Mouse (Mus musculus): Measurements from ENCODE around the gene Ing4. TPM values are rescaled to one million over a fixed set of nuclear protein-coding genes. Genes with fewer than 3 reads are reported as not detected.
"Not testable (repeated sequence)": the region's sequence is repeated elsewhere in the genome, so short reads cannot be mapped to it uniquely, and the experiment has no call there.

Ing4 gene
- total RNA-seq, 4 experiments from 2014 or later: 62.7 to 74.3 (median 72.6) TPM

- no peak for DNase-seq
Measured at GRCm38 (mm10) chr6:125042081-125042480, 2.5 kb downstream of the Ing4 start.

DNA sequence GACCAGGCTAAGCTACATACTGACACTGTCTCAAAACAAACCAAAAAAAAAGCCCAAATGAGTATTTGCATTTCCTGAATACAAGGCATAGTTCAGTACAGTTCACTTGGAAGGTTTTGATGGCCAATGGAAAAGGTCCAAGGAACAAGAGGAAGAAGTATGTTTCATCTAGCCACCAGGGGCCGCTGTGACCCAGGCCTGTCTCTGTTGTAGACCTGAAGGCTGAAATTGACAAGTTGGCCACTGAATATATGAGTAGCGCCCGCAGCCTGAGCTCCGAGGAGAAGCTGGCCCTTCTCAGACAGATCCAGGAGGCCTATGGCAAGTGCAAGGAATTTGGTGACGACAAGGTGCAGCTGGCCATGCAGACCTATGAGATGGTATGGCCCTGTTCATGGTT lies 7.1 kb downstream of the Ing4 start:
- peak; percentile 63 for DNase-seq

- DNase-seq: no peak
Measured at GRCm38 (mm10) chr6:125049678-125050077, 10.1 kb downstream of the Ing4 start, which contains the start of gene Acrbp. Gene Acrbp (plus strand): TSS chr6:125049689.

GRCm38 (mm10) chr6:125051237-125051636 lies 11.7 kb downstream of the Ing4 start:
- no peak for DNase-seq

GRCm38 (mm10) chr6:125061493-125061892 lies 21.9 kb downstream of the Ing4 start:
- DNase-seq: no peak

DNA sequence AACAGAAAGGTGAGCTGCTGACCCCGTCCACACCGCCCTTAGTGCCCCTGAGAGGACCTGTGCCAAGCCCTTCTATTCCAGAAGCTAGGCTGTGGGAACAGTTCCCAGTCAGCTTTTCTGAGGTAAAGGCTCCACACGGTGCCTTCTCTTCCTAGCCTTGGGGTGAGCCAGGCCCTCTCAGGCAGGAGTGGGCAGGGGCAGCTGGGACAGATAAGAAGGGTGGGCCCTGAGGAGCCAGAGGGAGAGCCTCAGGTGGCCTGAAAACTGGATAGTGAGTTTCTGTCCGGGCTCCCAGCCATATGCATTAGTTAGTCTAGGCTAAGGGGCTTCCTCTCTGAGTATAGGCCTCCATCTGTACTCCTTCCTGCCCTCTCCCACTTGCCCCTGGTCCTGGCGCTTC lies 23.0 kb downstream of the Ing4 start:
- no peak for DNase-seq

GRCm38 (mm10) chr6:125063906-125064305 lies 24.3 kb downstream of the Ing4 start:
- DNase-seq: no peak

DNA sequence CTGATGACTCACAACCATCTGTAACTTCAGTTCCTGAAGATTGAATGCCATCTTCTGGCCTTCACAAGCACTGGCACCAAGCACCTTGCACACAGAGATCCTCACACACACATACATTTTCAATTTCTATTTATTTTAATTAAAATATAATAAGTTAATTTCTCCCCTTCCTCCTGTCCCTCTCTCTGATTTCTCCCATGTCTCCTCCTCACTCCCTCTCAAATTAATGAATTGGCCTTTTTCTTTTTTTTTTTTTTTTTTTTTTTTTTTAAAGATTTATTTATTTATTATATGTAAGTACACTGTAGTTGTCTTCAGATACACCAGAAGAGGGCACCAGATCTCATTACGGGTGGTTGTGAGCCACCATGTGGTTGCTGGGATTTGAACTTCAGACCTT lies 25.7 kb downstream of the Ing4 start:
- DNase-seq: not testable (repeated sequence)

GRCm38 (mm10) chr6:125067571-125067995 lies 28.0 kb downstream of the Ing4 start, which contains the start of gene Lpar5:
Gene Lpar5 (plus strand): TSS chr6:125067920.
- DNase-seq: no peak

DNA sequence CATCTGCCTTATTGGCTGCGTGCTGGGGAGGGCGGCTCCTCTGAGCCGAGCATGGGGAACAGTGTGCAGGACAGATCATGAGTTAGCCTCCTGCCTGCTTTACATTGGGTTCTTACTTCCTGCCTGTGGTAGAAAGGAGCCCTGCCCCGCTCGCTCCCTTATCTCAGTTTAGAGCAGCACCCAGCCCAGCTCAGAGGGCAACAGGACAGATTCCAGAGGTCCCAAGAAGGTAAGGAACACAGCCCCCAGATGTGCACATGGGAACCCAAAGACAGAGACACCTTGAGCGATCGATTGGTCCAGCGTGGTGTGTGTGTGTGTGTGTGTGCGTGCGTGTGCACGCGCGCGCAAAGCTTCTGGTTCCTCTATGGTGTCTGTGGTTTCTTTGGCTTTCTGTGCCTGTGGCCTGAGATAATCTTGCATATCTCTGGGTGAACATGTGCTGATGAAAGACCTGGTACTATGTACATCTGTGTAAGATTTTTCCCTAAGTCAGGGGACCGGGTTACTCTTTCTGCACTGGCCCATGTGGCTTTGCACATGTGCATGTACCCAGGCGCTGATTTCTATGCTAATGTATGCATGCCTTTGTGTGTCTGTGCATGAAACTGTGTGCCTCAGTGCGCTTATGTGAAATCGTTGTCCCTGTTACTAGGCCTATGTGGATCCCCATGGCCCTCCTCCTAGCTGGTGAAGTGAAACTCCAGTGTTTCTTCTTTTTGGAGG lies 31.8 kb downstream of the Ing4 start:
- DNase-seq: no peak

DNA sequence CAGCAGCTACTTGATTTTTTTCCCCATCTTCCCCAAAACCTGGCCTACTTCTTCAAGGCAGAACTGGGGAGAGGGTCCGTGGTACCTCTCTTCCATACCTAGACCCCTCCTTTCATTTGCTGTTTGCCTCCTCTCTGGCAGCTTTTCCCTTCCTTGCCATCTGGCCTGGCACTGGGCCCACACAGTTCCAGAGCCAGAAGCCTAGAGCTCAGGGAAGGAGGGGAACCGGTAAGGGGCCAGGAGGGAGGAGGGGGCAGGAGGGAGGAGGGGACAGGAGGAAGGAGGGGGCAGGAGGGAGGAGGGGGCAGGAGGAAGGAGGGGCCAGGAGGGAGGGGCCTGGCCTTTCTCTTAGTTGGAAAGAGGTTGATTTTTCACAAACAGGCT lies 32.3 kb downstream of the Ing4 start:
- DNase-seq: no peak

- no peak for DNase-seq
Measured at GRCm38 (mm10) chr6:125073825-125074224, 34.3 kb downstream of the Ing4 start.

GRCm38 (mm10) chr6:125081394-125081793 lies 41.8 kb downstream of the Ing4 start:
- no peak for DNase-seq

GRCm38 (mm10) chr6:125081797-125082560 lies 42.4 kb downstream of the Ing4 start:
- peak; percentile 86 for DNase-seq

- no peak for DNase-seq
Measured at GRCm38 (mm10) chr6:125082801-125083386, 43.3 kb downstream of the Ing4 start.

DNA sequence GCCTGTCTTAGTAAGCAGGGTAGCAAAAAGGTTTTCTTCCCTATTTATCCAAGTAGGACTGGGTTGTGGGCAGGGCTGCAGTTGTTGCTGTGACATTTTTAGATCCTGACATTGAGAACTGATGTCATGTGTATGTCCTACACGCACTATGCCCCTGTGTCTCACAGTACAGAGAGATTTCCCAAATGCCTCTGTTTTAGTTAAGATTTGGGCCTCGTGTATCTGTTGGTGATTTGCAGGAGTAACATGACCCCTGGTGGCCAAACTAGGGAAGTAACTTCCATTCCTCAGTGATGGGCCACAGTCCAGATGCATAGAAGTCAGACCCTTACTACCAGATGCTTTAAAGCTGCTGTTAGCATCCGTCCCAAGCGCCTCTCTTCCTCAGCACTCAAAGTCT lies 44.9 kb downstream of the Ing4 start:
- no peak for DNase-seq

DNA sequence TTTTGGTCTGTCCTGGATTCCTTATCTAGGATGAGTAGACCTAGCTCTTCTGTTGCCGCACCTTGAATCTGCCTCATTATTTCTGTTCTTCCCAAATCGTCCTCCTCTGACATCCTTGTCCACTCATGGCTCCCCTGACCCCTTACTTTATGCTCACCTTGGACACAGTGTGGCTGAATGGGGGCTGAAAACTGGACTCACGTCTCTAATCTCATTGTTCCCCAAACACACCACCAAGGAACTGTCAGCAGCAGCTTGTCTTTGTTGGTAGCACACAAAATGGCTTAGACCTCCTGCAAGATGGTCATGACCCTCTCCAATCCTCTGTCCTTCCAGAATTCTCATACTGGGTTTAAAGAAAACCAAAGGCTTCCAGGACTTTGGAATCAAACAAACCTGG lies 48.4 kb downstream of the Ing4 start:
- no peak for DNase-seq

- DNase-seq: peak; percentile 85
Measured at GRCm38 (mm10) chr6:125088561-125089321, 49.2 kb downstream of the Ing4 start.

GRCm38 (mm10) chr6:125089521-125090321 lies 50.2 kb downstream of the Ing4 start:
- DNase-seq: peak; percentile 84

- no peak for DNase-seq
Measured at GRCm38 (mm10) chr6:125090341-125091085, 51.0 kb downstream of the Ing4 start.

DNA sequence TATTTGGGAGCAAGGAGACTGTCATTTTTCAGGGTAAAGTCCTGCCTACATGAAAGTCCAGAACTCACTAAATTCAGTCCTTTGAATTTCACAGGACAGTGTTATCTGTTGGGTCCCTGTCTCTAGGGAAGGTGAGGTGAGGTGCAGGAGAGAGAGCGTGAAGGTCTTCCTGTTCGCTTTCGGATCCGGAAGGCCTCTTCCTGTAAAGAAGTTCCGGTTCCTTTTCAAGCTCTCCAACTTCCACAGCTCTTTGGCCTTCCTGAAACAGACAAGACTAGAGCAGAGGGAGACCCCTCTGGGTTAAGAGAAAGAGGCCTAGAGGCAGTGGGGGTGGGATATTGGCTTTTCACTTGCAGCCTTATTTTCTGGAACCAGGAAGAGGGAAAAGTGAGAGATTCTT lies 52.8 kb downstream of the Ing4 start:
- no peak for DNase-seq
